Mouse (Mus musculus): ENCODE data around the gene Cyp21a1. TPM values are rescaled to one million over a fixed set of nuclear protein-coding genes. Genes with fewer than 3 reads are reported as not detected.
"Not testable (repeated sequence)": the region's sequence is repeated elsewhere in the genome, so short reads cannot be mapped to it uniquely, and the experiment has no call there.

The Cyp21a1 gene
- polyA plus RNA-seq, 1 experiment from 2014 or later = not detected

- not testable (repeated sequence) for ATAC-seq (ENCODE audit: extremely low read depth, insufficient number of reproducible peaks, low FRiP score, low TSS enrichment)
Measured at GRCm38 (mm10) chr17:34803367-34803766, 994 bp downstream of the Cyp21a1 start.

GRCm38 (mm10) chr17:34802756-34803155 lies 1.6 kb downstream of the Cyp21a1 start:
- not testable (repeated sequence) for H3K4me1 ChIP-seq; ATAC-seq (ENCODE audit: extremely low read depth, insufficient number of reproducible peaks, low FRiP score, low TSS enrichment); H3K9me3 ChIP-seq; H3K27ac ChIP-seq (replicated peaks); H3K4me2 ChIP-seq; H3K4me3 ChIP-seq; H3K36me3 ChIP-seq; H3K9ac ChIP-seq; H3K27me3 ChIP-seq (replicated peaks)
- WGBS = 85% methylated on average over 9 of the region's 9 CpGs

More at GRCm38 (mm10) chr17:34803367-34803766, 994 bp downstream of the Cyp21a1 start:
- H3K27me3 ChIP-seq (replicated peaks); H3K4me1 ChIP-seq; H3K27ac ChIP-seq (replicated peaks); H3K9me3 ChIP-seq; H3K4me2 ChIP-seq; H3K4me3 ChIP-seq; H3K36me3 ChIP-seq; H3K9ac ChIP-seq: not testable (repeated sequence)
- 68% methylated on average over 6 of the region's 6 CpGs for WGBS

- ATAC-seq (ENCODE audit: extremely low read depth, insufficient number of reproducible peaks, low FRiP score, low TSS enrichment); H3K9ac ChIP-seq; H3K36me3 ChIP-seq; H3K27ac ChIP-seq (replicated peaks); H3K4me3 ChIP-seq; H3K4me2 ChIP-seq; H3K9me3 ChIP-seq; H3K27me3 ChIP-seq (replicated peaks); H3K4me1 ChIP-seq: not testable (repeated sequence)
- WGBS = 85% methylated on average over 16 of the region's 16 CpGs
Measured at GRCm38 (mm10) chr17:34800781-34801305, 3.5 kb downstream of the Cyp21a1 start.

- Histone ChIP-seq H3K9ac (no peak overlapping the region), H3K4me2 (no peak overlapping the region), H3K27ac (replicated peaks) (no peak overlapping the region), H3K36me3 (no peaks in the 10 kb centered on the region), H3K9me3 (no peaks in the 10 kb centered on the region; the same call in 1 of the 2 replicates), H3K4me1 (no peaks in the 10 kb centered on the region), H3K4me3 (no peak overlapping the region), H3K27me3 (replicated peaks) (no peaks in the 10 kb centered on the region)
- ATAC-seq (ENCODE audit: extremely low read depth, insufficient number of reproducible peaks, low FRiP score, low TSS enrichment) = no peak
- whole genome bisulfite sequencing = 78% methylated on average over 4 of the region's 4 CpGs
Measured at GRCm38 (mm10) chr17:34799531-34799925, 4.8 kb downstream of the Cyp21a1 start.

- Histone ChIP-seq H3K36me3 (no peaks in the 10 kb centered on the region), H3K4me3 (no peak overlapping the region), H3K27me3 (replicated peaks) (no peaks in the 10 kb centered on the region), H3K4me1 (no peaks in the 10 kb centered on the region), H3K4me2 (no peak overlapping the region), H3K27ac (replicated peaks) (no peak overlapping the region), H3K9ac (no peak overlapping the region), H3K9me3 (no peaks in the 10 kb centered on the region; the same call in 1 of the 2 replicates)
- WGBS = 82% methylated on average over 15 of the region's 17 CpGs
- ATAC-seq (ENCODE audit: extremely low read depth, insufficient number of reproducible peaks, low FRiP score, low TSS enrichment) = no peak
Measured at GRCm38 (mm10) chr17:34798866-34799530, 5.4 kb downstream of the Cyp21a1 start.

- not testable (repeated sequence) for H3K27ac ChIP-seq (replicated peaks); H3K4me1 ChIP-seq; H3K36me3 ChIP-seq; H3K9me3 ChIP-seq; H3K27me3 ChIP-seq (replicated peaks); H3K9ac ChIP-seq; H3K4me2 ChIP-seq; ATAC-seq (ENCODE audit: extremely low read depth, insufficient number of reproducible peaks, low FRiP score, low TSS enrichment); H3K4me3 ChIP-seq
- WGBS = 75% methylated on average over 6 of the region's 7 CpGs
Measured at GRCm38 (mm10) chr17:34798071-34798470, 6.3 kb downstream of the Cyp21a1 start.

GRCm38 (mm10) chr17:34797211-34797995 lies 7.0 kb downstream of the Cyp21a1 start:
- not testable (repeated sequence) for H3K4me1 ChIP-seq; H3K4me3 ChIP-seq; H3K27me3 ChIP-seq (replicated peaks); H3K27ac ChIP-seq (replicated peaks); H3K9me3 ChIP-seq; ATAC-seq (ENCODE audit: extremely low read depth, insufficient number of reproducible peaks, low FRiP score, low TSS enrichment); H3K36me3 ChIP-seq; H3K9ac ChIP-seq; H3K4me2 ChIP-seq
- 76% methylated on average over 10 of the region's 10 CpGs for WGBS

GRCm38 (mm10) chr17:34796311-34797140 lies 7.8 kb downstream of the Cyp21a1 start:
- WGBS = 67% methylated on average over 8 of the region's 8 CpGs
- no peaks in the 10 kb centered on the region for H3K27me3 ChIP-seq (replicated peaks)
- H3K9me3 ChIP-seq = peaks cover 11% of the 10 kb centered on the region; the same call in 1 of the 2 replicates
- no peak overlapping the region for H3K4me3 ChIP-seq
- no peak overlapping the region for H3K27ac ChIP-seq (replicated peaks)
- no peak overlapping the region for H3K4me2 ChIP-seq
- ATAC-seq (ENCODE audit: extremely low read depth, insufficient number of reproducible peaks, low FRiP score, low TSS enrichment) = no peak
- no peaks in the 10 kb centered on the region for H3K36me3 ChIP-seq
- no peaks in the 10 kb centered on the region for H3K4me1 ChIP-seq
- no peak overlapping the region for H3K9ac ChIP-seq

GRCm38 (mm10) chr17:34795633-34796032 lies 8.7 kb downstream of the Cyp21a1 start:
- WGBS = 54% methylated on average over 9 of the region's 9 CpGs
- Histone ChIP-seq H3K27ac (replicated peaks) (no peak overlapping the region), H3K27me3 (replicated peaks) (no peaks in the 10 kb centered on the region), H3K4me1 (no peaks in the 10 kb centered on the region), H3K9ac (no peak overlapping the region), H3K36me3 (no peaks in the 10 kb centered on the region), H3K4me2 (no peak overlapping the region), H3K9me3 (peaks cover 11% of the 10 kb centered on the region; the same call in 1 of the 2 replicates), H3K4me3 (no peak overlapping the region)
- no peak for ATAC-seq (ENCODE audit: extremely low read depth, insufficient number of reproducible peaks, low FRiP score, low TSS enrichment)

GRCm38 (mm10) chr17:34795016-34795415 lies 9.3 kb downstream of the Cyp21a1 start:
- no peak overlapping the region for H3K4me2 ChIP-seq
- H3K9ac ChIP-seq = no peak overlapping the region
- H3K27ac ChIP-seq (replicated peaks) = no peak overlapping the region
- H3K36me3 ChIP-seq = no peaks in the 10 kb centered on the region
- H3K4me3 ChIP-seq = no peak overlapping the region
- peaks cover 14% of the 10 kb centered on the region; the same call in 1 of the 2 replicates for H3K9me3 ChIP-seq
- H3K4me1 ChIP-seq = no peaks in the 10 kb centered on the region
- 74% methylated on average over 10 of the region's 10 CpGs for WGBS
- no peaks in the 10 kb centered on the region for H3K27me3 ChIP-seq (replicated peaks)
- no peak for ATAC-seq (ENCODE audit: extremely low read depth, insufficient number of reproducible peaks, low FRiP score, low TSS enrichment)
